Mouse (Mus musculus) brain, embryonic 14.5 days (tissue): ENCODE data around the gene Scaf4.

Experiments used
- CTCF ChIP-seq: fragments of 200-500 bp; IDR thresholded peaks from 2 replicates; pipeline ENCODE4 v1.5.1; 2012; ENCODE audit warnings: inconsistent platforms, mild to moderate bottlenecking, moderate library complexity, borderline replicate concordance; ENCODE audit not compliant: insufficient read depth, insufficient read length; ENCODE audit errors: extremely low read depth
- POLR2A ChIP-seq: fragments of 200-500 bp; IDR thresholded peaks from 2 replicates; pipeline ENCODE4 v1.6.1; 2012; ENCODE audit warnings: mild to moderate bottlenecking, inconsistent platforms, borderline replicate concordance; ENCODE audit not compliant: poor library complexity, insufficient read depth, insufficient read length, severe bottlenecking; ENCODE audit errors: extremely low read depth

DNA sequence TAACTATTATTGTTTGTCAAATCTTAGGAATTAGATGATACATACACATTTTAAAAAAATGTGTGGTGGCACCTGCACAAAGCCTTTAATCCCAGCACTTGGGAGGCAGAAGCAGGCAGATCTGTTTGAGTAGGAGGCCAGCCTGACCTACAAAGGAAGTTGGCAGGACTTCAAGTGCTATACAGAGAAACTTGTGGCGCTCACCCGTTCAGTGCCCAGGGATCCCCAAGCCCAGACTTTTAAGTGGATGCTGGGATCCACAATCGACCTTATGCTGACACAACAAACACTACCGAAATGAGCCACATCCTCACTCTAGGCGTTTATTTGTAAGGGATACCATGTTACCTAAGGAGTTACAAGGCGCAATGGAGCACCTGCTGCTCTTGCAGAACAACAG, 8.8 kb downstream of the Scaf4 start:
- TF ChIP-seq POLR2A (no peak), CTCF (no peak)
